Mouse (Mus musculus) stomach, postnatal 0 days (tissue): ENCODE data around the gene Kifc1. TPM values are rescaled to one million over a fixed set of nuclear protein-coding genes. Genes with fewer than 3 reads are reported as not detected.
A peak's percentile ranks its signal among the peaks of the same experiment; 100 is the strongest.

ENCODE experiments used
- ATAC-seq: fragments of 200-750 bp; cut with Nextera tagmentation; 2 replicates; pipeline ENCODE4 v1.8.0; 2017; ENCODE audit not compliant: low FRiP score, low TSS enrichment
- DNase-seq: peaks from one replicate; pipeline ENCODE4 v3.0.0-alpha.2; 2016; ENCODE audit warnings: low spot score
- H3K27ac ChIP-seq: fragments of 300-500 bp; sonication (generic); replicated peaks from 2 replicates; pipeline ENCODE4 v1.5.1; 2014; ENCODE audit warnings: mild to moderate bottlenecking, control low read depth
- H3K27me3 ChIP-seq: fragments of 300-500 bp; sonication (generic); 2 replicates; pipeline ENCODE4 v1.6.1; 2014; ENCODE audit warnings: low read length; ENCODE audit not compliant: control insufficient read depth, insufficient read depth
- H3K36me3 ChIP-seq: fragments of 300-500 bp; sonication (generic); 2 replicates; pipeline ENCODE4 v1.6.1; 2014; ENCODE audit warnings: low read length, mixed read lengths; ENCODE audit not compliant: control insufficient read depth, insufficient read depth
- H3K4me1 ChIP-seq: fragments of 300-500 bp; sonication (generic); replicated peaks from 2 replicates; pipeline ENCODE4 v1.6.1; 2014; ENCODE audit warnings: antibody characterized with exemption; ENCODE audit not compliant: control insufficient read depth, insufficient read depth
- H3K4me2 ChIP-seq: fragments of 300-500 bp; sonication (generic); replicated peaks from 2 replicates; pipeline ENCODE4 v1.6.1; 2014; ENCODE audit warnings: low read depth, mild to moderate bottlenecking, control low read depth, moderate library complexity
- H3K4me3 ChIP-seq: fragments of 300-500 bp; sonication (generic); 2 replicates; pipeline ENCODE4 v1.5.1; 2014; ENCODE audit warnings: low read depth, low read length, control low read depth
- H3K9ac ChIP-seq: fragments of 300-500 bp; sonication (generic); 2 replicates; pipeline ENCODE4 v1.6.1; 2014; ENCODE audit warnings: mild to moderate bottlenecking, low read length, control low read depth, mixed read lengths
- H3K9me3 ChIP-seq: fragments of 300-500 bp; sonication (generic); 2 replicates; pipeline ENCODE4 v1.6.1; 2016; ENCODE audit warnings: low read length; ENCODE audit not compliant: control insufficient read depth
- CTCF ChIP-seq: IDR thresholded peaks from 2 replicates; pipeline ENCODE4 v1.5.1; 2016; ENCODE audit warnings: antibody characterized with exemption, low read depth, mild to moderate bottlenecking, moderate library complexity
- EP300 ChIP-seq: optimal IDR thresholded peaks from 2 replicates; pipeline ENCODE3; 2016; ENCODE audit warnings: antibody characterized with exemption
- WGBS: fragments of 180-500 bp; shearing (Covaris S2); extraction: QIAGEN DNeasy Blood & Tissue Kit; methylation state at CpG from one replicate; pipeline ENCODE4 v1.1.7; 2014; 5-methylcytosine and 5-hydroxymethylcytosine counted together
- polyA plus RNA-seq: library from polyadenylated mRNA; unstranded; fragments of >200 nt; fragmentation: Nextera tagmentation; extraction: Ambion mirVana; gene quantifications from 2 replicates; pipeline ENCODE4 v1.2.1, GENCODE M21; 2015

Gene Kifc1
- 1.3 and 1.7 TPM in 2 replicates for polyA plus RNA-seq

GRCm38 (mm10) chr17:33890533-33891059 is at the start of gene Kifc1:
TSS of gene Kifc1 (minus strand) at chr17:33890661.
- H3K4me1 ChIP-seq, result no peaks in the 10 kb centered on the region
- H3K27me3 ChIP-seq, result no peaks in the 10 kb centered on the region
- no peaks in the 10 kb centered on the region for H3K9me3 ChIP-seq
- H3K4me3 ChIP-seq, result peak within 1 kb of the TSS; percentile 57
- no peaks in the 10 kb centered on the region for H3K36me3 ChIP-seq
- H3K4me2 ChIP-seq, result peak within 1 kb of the TSS; percentile 69
- peak; percentile 99 for DNase-seq
- TF ChIP-seq EP300, result no peak
- peak; percentile 100 for TF ChIP-seq CTCF
- H3K9ac ChIP-seq, result peak within 1 kb of the TSS; percentile 55
- WGBS, result 1% methylated on average over 37 of the region's 49 CpGs
- H3K27ac ChIP-seq, result no peak within 1 kb of the TSS
- peak; percentile 99 for ATAC-seq

- H3K4me2 ChIP-seq, result no peak overlapping the region
- no peak overlapping the region for H3K4me3 ChIP-seq
- 73% methylated on average over 11 of the region's 11 CpGs for WGBS
Measured at GRCm38 (mm10) chr17:33938783-33939182, 48.3 kb upstream of the Kifc1 start.

DNA sequence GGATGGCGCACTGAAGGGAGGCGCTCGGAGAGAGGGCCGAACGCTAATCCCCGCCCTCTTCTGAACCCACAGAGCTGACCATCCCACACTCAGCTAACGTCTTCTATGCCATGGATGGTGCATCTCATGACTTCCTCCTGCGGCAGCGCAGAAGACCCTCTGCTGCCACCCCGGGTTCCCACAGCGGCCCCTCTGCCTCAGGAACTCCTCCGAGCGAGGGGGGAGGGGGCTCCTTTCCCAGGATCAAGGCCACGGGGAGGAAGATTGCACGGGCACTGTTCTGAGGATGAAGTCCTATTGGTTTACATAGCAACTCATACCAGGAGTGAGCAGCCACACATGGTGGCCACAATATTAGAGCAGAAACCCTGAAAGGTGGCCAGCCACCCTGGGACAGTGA is 46.5 kb upstream of the Kifc1 start:
- 86% methylated on average over 15 of the region's 15 CpGs for whole genome bisulfite sequencing
- no peaks in the 10 kb centered on the region for H3K9me3 ChIP-seq
- H3K9ac ChIP-seq, result no peak overlapping the region
- H3K4me1 ChIP-seq, result peaks cover 6% of the 10 kb centered on the region; the same call in 1 of the 2 replicates
- no peak overlapping the region for H3K4me2 ChIP-seq
- TF ChIP-seq EP300, result no peak
- no peak for TF ChIP-seq CTCF
- H3K27me3 ChIP-seq, result no peaks in the 10 kb centered on the region
- ATAC-seq, result no peak
- peaks cover 3% of the 10 kb centered on the region; the same call in 1 of the 2 replicates for H3K36me3 ChIP-seq
- no peak overlapping the region for H3K4me3 ChIP-seq
- no peak overlapping the region for H3K27ac ChIP-seq
- DNase-seq, result no peak

More at GRCm38 (mm10) chr17:33938783-33939182, 48.3 kb upstream of the Kifc1 start:
- Histone ChIP-seq H3K27ac (no peak overlapping the region), H3K9ac (peak overlapping the region; percentile 85; the same call in 1 of the 2 replicates), H3K36me3 (no peaks in the 10 kb centered on the region), H3K27me3 (no peaks in the 10 kb centered on the region), H3K4me1 (peaks cover 6% of the 10 kb centered on the region; the same call in 1 of the 2 replicates), H3K9me3 (no peaks in the 10 kb centered on the region)
- TF ChIP-seq CTCF, result no peak
- no peak for TF ChIP-seq EP300
- ATAC-seq (no peak), DNase-seq (no peak)

GRCm38 (mm10) chr17:33935422-33936055 is 45.1 kb upstream of the Kifc1 start:
- Histone ChIP-seq H3K9me3 (no peaks in the 10 kb centered on the region), H3K9ac (no peak overlapping the region), H3K4me3 (no peak overlapping the region), H3K27me3 (no peaks in the 10 kb centered on the region), H3K4me1 (no peaks in the 10 kb centered on the region), H3K27ac (no peak overlapping the region), H3K36me3 (peaks cover 3% of the 10 kb centered on the region; the same call in 1 of the 2 replicates), H3K4me2 (no peak overlapping the region)
- DNase-seq, result no peak
- ATAC-seq, result no peak
- TF ChIP-seq EP300 (no peak), CTCF (no peak)
- WGBS, result 85% methylated on average over 21 of the region's 21 CpGs

- TF ChIP-seq CTCF (no peak), EP300 (no peak)
- H3K27me3 ChIP-seq, result no peaks in the 10 kb centered on the region
- 94% methylated on average over 15 of the region's 15 CpGs for WGBS
- ATAC-seq (no peak), DNase-seq (no peak)
- no peak overlapping the region for H3K9ac ChIP-seq
- H3K4me2 ChIP-seq, result no peak overlapping the region
- H3K9me3 ChIP-seq, result no peaks in the 10 kb centered on the region
- H3K36me3 ChIP-seq, result peaks cover 3% of the 10 kb centered on the region; the same call in 1 of the 2 replicates
- H3K4me3 ChIP-seq, result no peak overlapping the region
- no peak overlapping the region for H3K27ac ChIP-seq
- 0 out of 2 replicates have a peak, but pooled peaks cover 3% of the 10 kb centered on the region for H3K4me1 ChIP-seq
Measured at GRCm38 (mm10) chr17:33932970-33933369, 42.5 kb upstream of the Kifc1 start.

DNA sequence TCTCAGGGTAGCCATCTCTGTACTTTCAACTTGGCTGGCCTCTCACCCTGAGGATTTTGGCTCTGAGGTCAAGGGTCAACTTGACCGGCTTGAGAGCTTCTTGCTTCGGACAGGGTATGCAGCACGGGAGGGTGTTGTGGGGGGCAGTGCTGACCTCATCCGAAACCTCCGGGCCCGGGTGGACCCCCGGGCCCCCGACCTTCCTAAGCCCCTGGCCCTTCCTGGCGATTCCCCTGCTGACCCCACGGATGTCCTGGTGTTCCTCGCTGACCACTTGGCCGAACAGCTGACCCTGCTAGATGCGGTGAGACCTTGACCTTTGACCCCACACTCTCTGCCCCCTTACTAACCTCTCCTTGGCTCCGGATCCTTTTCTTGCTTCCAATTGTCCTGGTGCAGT is 42.0 kb upstream of the Kifc1 start:
- TF ChIP-seq EP300 (no peak), CTCF (no peak)
- Histone ChIP-seq H3K27ac (no peak overlapping the region), H3K4me1 (0 out of 2 replicates have a peak, but pooled peaks cover 3% of the 10 kb centered on the region), H3K4me2 (no peak overlapping the region), H3K9me3 (no peaks in the 10 kb centered on the region), H3K27me3 (no peaks in the 10 kb centered on the region), H3K9ac (no peak overlapping the region), H3K36me3 (peaks cover 5% of the 10 kb centered on the region; the same call in 1 of the 2 replicates), H3K4me3 (no peak overlapping the region)
- ATAC-seq (no peak), DNase-seq (no peak)
- 92% methylated on average over 14 of the region's 14 CpGs for whole genome bisulfite sequencing
